Mouse (Mus musculus) adrenal gland, adult 10 weeks (tissue): ENCODE results near the gene Cdkl5. TPM values are rescaled to one million over a fixed set of nuclear protein-coding genes. Genes with fewer than 3 reads are reported as not detected.

Source experiments
- polyA plus RNA-seq: library from polyadenylated mRNA; stranded (reverse); fragments of 350-450 nt; fragmentation: Illumina TruSeq; extraction: RNeasy Lipid Tissue Mini Kit (QIAGEN cat#74804); gene quantifications from one replicate; pipeline ENCODE4 v1.2.3, GENCODE M21; 2014; ENCODE audit warnings: low read depth, low replicate concordance

Gene Cdkl5
- polyA plus RNA-seq, result 35.9 TPM

DNA sequence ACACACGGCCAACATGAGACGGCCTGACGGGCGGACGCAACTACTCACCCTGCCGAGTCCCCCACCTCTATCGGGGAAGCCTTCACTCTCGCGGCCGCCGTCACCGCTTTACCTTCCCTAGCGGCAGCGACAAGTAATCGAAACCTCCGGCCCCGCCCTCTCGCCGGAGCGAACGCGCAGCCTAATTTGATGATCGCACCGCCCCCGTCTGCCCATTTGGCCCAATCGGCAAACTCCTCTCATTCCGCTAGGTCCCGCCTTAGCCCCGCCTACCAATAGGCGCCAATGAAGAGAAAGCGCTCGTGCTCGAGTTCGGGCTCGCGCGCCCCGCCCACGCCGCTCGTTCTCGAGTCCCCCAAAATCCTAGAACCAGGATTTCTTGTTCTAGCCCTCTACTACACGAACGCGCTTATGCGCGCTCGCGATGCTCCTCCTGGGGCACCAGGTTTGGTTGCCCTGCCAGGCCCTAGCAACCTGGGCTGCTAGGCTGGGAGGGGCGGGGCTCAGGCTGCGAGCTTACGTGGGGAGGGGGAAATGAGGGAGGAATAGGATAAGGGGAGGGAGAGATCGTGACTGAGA, at the start of gene Cdkl5:
Gene Cdkl5 (minus strand): TSS at position 162 of the 579 bp plus-strand sequence.

DNA sequence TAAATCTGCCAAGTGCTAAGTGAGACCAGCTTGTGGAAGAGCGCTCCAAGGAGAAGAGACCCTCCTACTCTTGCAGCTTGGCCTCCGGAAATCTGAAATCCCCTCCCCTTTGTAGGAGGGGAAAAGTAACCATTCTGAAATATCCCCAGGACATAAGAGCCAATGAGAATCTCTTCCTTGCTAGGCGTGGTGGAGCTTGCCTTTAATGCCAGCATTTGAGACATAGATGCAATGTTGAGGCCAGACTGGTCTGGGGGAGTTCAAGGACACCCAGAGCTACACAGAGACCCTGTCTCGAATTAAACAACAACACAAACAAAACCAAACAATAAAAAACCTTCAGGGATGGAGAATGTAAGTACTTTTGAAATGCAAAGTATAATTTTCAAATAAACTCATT, 87.6 kb downstream of the Cdkl5 start, which contains the start of gene Gja6:
Gene Gja6 (minus strand): TSS at position 101 of the 400 bp plus-strand sequence.

DNA sequence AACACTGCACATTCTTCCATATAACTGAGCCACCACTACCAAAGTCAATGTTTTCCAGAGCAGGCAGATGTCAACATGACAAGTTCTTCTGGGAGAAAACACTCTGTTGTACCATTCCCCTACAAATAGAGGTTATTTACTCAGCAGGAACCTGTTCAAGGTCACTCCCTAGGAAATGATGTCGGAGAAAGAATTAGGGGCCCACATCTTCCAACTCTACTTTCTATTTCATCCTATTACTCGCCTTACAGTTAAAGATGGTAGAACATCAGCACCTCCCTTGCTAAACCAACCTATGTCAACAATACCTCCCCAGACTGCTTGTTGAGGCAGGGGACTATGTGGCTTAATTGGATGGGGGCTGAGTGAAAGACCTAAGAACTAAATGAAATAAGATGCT, 226.8 kb downstream of the Cdkl5 start, which contains the start of gene Rs1:
Gene Rs1 (plus strand): TSS at position 301 of the 400 bp plus-strand sequence.

DNA sequence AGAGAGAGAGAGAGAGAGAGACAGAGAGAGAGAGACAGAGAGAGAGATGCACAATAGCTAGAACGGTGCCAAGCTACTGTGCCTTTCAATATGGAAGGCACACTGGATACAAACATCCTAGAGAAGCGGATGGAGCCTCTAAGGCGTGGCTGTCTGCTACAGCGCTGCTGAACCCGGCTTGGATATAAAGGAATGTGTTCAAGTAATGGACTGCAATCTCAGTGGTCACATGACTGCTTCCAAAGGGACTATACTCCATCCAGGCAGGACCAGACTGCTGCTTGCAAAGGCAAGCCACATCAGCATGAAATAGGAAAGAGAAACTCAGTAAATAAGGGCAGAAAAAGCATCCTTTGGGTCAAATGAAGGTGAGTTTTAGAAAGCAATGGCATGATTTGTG, 258.9 kb downstream of the Cdkl5 start, which contains the start of gene Ppef1:
Gene Ppef1 (minus strand): TSS at position 116 of the 400 bp plus-strand sequence.

Other genes starting within 250 kb of the Cdkl5 start
- gene Rs1, start 226.7 kb downstream of the Cdkl5 start, polyA plus RNA-seq, result 0.12 TPM
- gene Gja6, start 87.7 kb downstream of the Cdkl5 start, polyA plus RNA-seq, result not detected
- gene Scml2, start 122.5 kb upstream of the Cdkl5 start, polyA plus RNA-seq, result 2.2 TPM